Mouse (Mus musculus): ENCODE results near the gene Lsp1.

Lsp1 gene

GRCm38 (mm10) chr7:142460636-142461077 is at the start of gene Lsp1:
Lsp1 (plus strand) TSS chr7:142460809.
- peak; percentile 27 for DNase-seq (ENCODE audit: low read depth, low spot score)

- no peak for DNase-seq (ENCODE audit: low read depth, low spot score)
Observed at GRCm38 (mm10) chr7:142413285-142413684, 47.3 kb upstream of the Lsp1 start.

- DNase-seq (ENCODE audit: low read depth, low spot score), result no peak
Observed at GRCm38 (mm10) chr7:142415314-142415713, 45.3 kb upstream of the Lsp1 start.

GRCm38 (mm10) chr7:142416225-142416624 is 44.4 kb upstream of the Lsp1 start:
- DNase-seq (ENCODE audit: low read depth, low spot score), result no peak

- DNase-seq (ENCODE audit: low read depth, low spot score), result no peak
Observed at GRCm38 (mm10) chr7:142418027-142418426, 42.6 kb upstream of the Lsp1 start.

- no peak for DNase-seq (ENCODE audit: low read depth, low spot score)
Observed at GRCm38 (mm10) chr7:142418679-142419078, 41.9 kb upstream of the Lsp1 start.

- DNase-seq (ENCODE audit: low read depth, low spot score), result no peak
Observed at GRCm38 (mm10) chr7:142419887-142420286, 40.7 kb upstream of the Lsp1 start.

GRCm38 (mm10) chr7:142421826-142422225 is 38.8 kb upstream of the Lsp1 start:
- no peak for DNase-seq (ENCODE audit: low read depth, low spot score)

- no peak for DNase-seq (ENCODE audit: low read depth, low spot score)
Observed at GRCm38 (mm10) chr7:142425641-142426213, 34.9 kb upstream of the Lsp1 start.

GRCm38 (mm10) chr7:142428213-142428612 is 32.4 kb upstream of the Lsp1 start:
- DNase-seq (ENCODE audit: low read depth, low spot score), result no peak

- DNase-seq (ENCODE audit: low read depth, low spot score), result no peak
Observed at GRCm38 (mm10) chr7:142430160-142430678, 30.4 kb upstream of the Lsp1 start.

GRCm38 (mm10) chr7:142431106-142431505 is 29.5 kb upstream of the Lsp1 start:
- no peak for DNase-seq (ENCODE audit: low read depth, low spot score)

- DNase-seq (ENCODE audit: low read depth, low spot score), result no peak
Observed at GRCm38 (mm10) chr7:142433623-142434022, 27.0 kb upstream of the Lsp1 start.

GRCm38 (mm10) chr7:142434137-142434865 is 26.3 kb upstream of the Lsp1 start, which contains the start of gene Syt8:
Syt8 (plus strand) TSS chr7:142434850.
- DNase-seq (ENCODE audit: low read depth, low spot score), result no peak

GRCm38 (mm10) chr7:142435524-142435923 is 25.1 kb upstream of the Lsp1 start:
- DNase-seq (ENCODE audit: low read depth, low spot score), result peak; percentile 72

- no peak for DNase-seq (ENCODE audit: low read depth, low spot score)
Observed at GRCm38 (mm10) chr7:142437324-142437723, 23.3 kb upstream of the Lsp1 start.

- no peak for DNase-seq (ENCODE audit: low read depth, low spot score)
Observed at GRCm38 (mm10) chr7:142439966-142440365, 20.6 kb upstream of the Lsp1 start.

GRCm38 (mm10) chr7:142440657-142441114 is 19.9 kb upstream of the Lsp1 start:
- DNase-seq (ENCODE audit: low read depth, low spot score), result peak; percentile 89

GRCm38 (mm10) chr7:142441585-142441984 is 19.0 kb upstream of the Lsp1 start, which contains the start of gene Tnni2:
Tnni2 (plus strand) TSS chr7:142441808.
- peak; percentile 97 for DNase-seq (ENCODE audit: low read depth, low spot score)

GRCm38 (mm10) chr7:142442081-142442907 is 18.3 kb upstream of the Lsp1 start:
- peak; percentile 93 for DNase-seq (ENCODE audit: low read depth, low spot score)

GRCm38 (mm10) chr7:142442908-142443420 is 17.6 kb upstream of the Lsp1 start:
- DNase-seq (ENCODE audit: low read depth, low spot score), result no peak

GRCm38 (mm10) chr7:142443474-142443873 is 17.1 kb upstream of the Lsp1 start:
- DNase-seq (ENCODE audit: low read depth, low spot score), result peak; percentile 72

Data from skeletal muscle tissue, adult 2 months (tissue).